Mouse (Mus musculus): Measurements from ENCODE around the gene Gm9970. TPM values are rescaled to one million over a fixed set of nuclear protein-coding genes. Genes with fewer than 3 reads are reported as not detected.
A peak's percentile ranks its signal among the peaks of the same experiment; 100 is the strongest.

Gene Gm9970
- polyA plus RNA-seq, 1 experiment from 2014 or later, result not detected

DNA sequence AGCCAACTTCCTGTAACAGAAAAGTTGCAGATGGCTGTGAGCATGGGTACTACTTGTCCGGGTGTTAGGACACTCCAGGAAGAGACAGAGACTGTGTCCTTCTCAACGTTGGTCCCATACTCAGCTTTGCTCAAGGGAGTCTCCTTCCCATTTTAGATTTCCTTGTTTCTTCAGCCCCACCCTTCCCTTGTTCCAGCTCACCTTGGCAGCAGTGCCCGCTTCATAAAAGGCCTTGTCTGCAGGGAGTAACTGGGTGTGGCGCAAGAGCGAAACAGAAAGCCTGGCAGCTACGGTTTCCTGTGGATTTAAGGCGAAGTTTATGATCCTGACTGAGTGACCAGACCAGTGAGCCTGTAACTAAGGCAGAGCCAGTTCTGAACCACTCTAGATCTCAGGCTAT is 13.4 kb upstream of the Gm9970 start:
- Histone ChIP-seq H3K4me1 (replicated peaks) (peaks cover 16% of the 10 kb centered on the region), H3K27me3 (replicated peaks) (no peaks in the 10 kb centered on the region), H3K9me3 (no peaks in the 10 kb centered on the region), H3K4me2 (replicated peaks) (peak overlapping the region; percentile 59), H3K36me3 (peaks cover 29% of the 10 kb centered on the region), H3K4me3 (replicated peaks) (no peak overlapping the region), H3K27ac (peak overlapping the region; percentile 56), H3K9ac (no peak overlapping the region)
- peak; percentile 52 for ATAC-seq
- WGBS, result 55% methylated on average over 7 of the region's 7 CpGs

GRCm38 (mm10) chr5:31253806-31254205 is 12.8 kb upstream of the Gm9970 start:
- 93% methylated on average over 8 of the region's 8 CpGs for WGBS
- Histone ChIP-seq H3K4me3 (replicated peaks) (no peak overlapping the region), H3K4me1 (replicated peaks) (peaks cover 16% of the 10 kb centered on the region), H3K9ac (no peak overlapping the region), H3K4me2 (replicated peaks) (peak overlapping the region; percentile 59), H3K27ac (peak overlapping the region; percentile 41), H3K36me3 (peaks cover 26% of the 10 kb centered on the region), H3K9me3 (no peaks in the 10 kb centered on the region), H3K27me3 (replicated peaks) (no peaks in the 10 kb centered on the region)
- no peak for ATAC-seq

- H3K36me3 ChIP-seq, result peaks cover 32% of the 10 kb centered on the region
- WGBS, result 65% methylated on average over 16 of the region's 16 CpGs
- peak overlapping the region; percentile 86; the same call in 1 of the 2 replicates for H3K27ac ChIP-seq
- peak overlapping the region; percentile 44 for H3K4me3 ChIP-seq (replicated peaks)
- peak overlapping the region; percentile 59 for H3K4me2 ChIP-seq (replicated peaks)
- H3K4me1 ChIP-seq (replicated peaks), result peaks cover 16% of the 10 kb centered on the region
- H3K27me3 ChIP-seq (replicated peaks), result no peaks in the 10 kb centered on the region
- H3K9ac ChIP-seq, result peak overlapping the region; percentile 44
- H3K9me3 ChIP-seq, result no peaks in the 10 kb centered on the region
- ATAC-seq, result no peak
Measured at GRCm38 (mm10) chr5:31252795-31253545, 11.9 kb upstream of the Gm9970 start.

- Histone ChIP-seq H3K4me1 (replicated peaks) (peaks cover 16% of the 10 kb centered on the region), H3K27ac (peak overlapping the region; percentile 86), H3K9ac (peak overlapping the region; percentile 44), H3K9me3 (no peaks in the 10 kb centered on the region), H3K27me3 (replicated peaks) (no peaks in the 10 kb centered on the region), H3K4me2 (replicated peaks) (peak overlapping the region; percentile 59), H3K36me3 (peaks cover 35% of the 10 kb centered on the region), H3K4me3 (replicated peaks) (peak overlapping the region; percentile 44)
- WGBS, result 45% methylated on average over 10 of the region's 10 CpGs
- 0 out of 2 replicates have a peak, but pooled peaks have one; percentile 1 for ATAC-seq
Measured at GRCm38 (mm10) chr5:31252151-31252550, 11.1 kb upstream of the Gm9970 start.

DNA sequence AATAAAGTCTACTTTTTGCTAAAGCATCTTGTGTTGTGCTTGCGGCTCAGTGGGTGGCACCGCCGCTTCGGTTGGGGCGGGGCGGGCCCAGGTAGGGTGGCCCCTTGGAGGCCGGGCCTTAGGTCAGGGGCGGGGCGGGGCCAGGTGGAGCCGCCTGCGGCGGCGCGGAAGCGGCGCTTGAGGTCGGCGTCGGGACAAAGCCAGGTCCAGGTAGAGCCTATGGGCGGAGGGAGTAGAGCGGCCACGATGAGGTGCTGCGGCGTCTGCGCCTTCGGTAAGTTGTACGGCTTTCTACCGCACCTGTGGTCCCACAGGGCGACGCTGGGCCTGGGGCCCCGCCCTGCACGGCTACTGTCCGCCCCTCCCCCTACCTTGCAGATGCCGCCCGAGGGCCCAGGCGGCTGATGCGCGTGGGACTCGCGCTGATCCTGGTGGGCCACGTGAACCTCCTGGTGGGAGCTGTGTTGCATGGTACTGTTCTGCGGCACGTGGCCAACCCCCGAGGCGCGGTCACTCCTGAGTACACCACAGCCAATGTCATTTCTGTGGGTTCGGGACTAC is 10.6 kb upstream of the Gm9970 start, which contains the start of gene Krtcap3:
TSS of gene Krtcap3 (plus strand) at position 151 of the 561 bp plus-strand sequence.
- no peaks in the 10 kb centered on the region for H3K9me3 ChIP-seq
- 12% methylated on average over 47 of the region's 47 CpGs for WGBS
- peaks cover 35% of the 10 kb centered on the region for H3K36me3 ChIP-seq
- peak within 1 kb of the TSS; percentile 86 for H3K27ac ChIP-seq
- peak within 1 kb of the TSS; percentile 44 for H3K4me3 ChIP-seq (replicated peaks)
- peak; percentile 93 for ATAC-seq
- H3K4me1 ChIP-seq (replicated peaks), result peaks cover 16% of the 10 kb centered on the region
- peak within 1 kb of the TSS; percentile 59 for H3K4me2 ChIP-seq (replicated peaks)
- H3K27me3 ChIP-seq (replicated peaks), result no peaks in the 10 kb centered on the region
- H3K9ac ChIP-seq, result peak within 1 kb of the TSS; percentile 44

DNA sequence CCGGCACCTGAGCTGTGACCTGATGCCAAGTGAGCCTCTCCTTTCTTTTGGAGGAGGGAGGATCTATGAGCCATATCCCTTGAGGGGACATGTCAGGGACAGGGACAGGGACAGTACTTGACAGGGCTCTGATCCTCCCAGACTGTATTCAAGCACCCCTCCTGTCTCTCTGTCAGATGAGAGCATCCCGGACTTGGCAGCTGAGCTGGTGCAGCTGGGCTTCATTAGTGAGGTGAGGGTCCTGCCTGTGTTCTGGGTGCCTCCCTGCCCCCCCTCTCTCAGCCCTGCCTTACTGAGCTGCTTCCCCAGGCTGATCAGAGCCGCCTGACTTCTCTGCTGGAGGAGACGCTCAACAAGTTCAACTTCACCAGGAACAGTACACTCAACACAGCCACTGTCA is 9.7 kb upstream of the Gm9970 start:
- Histone ChIP-seq H3K4me1 (replicated peaks) (peaks cover 16% of the 10 kb centered on the region), H3K4me2 (replicated peaks) (no peak overlapping the region), H3K27me3 (replicated peaks) (no peaks in the 10 kb centered on the region), H3K9ac (no peak overlapping the region), H3K9me3 (no peaks in the 10 kb centered on the region), H3K36me3 (peaks cover 39% of the 10 kb centered on the region), H3K4me3 (replicated peaks) (no peak overlapping the region), H3K27ac (no peak overlapping the region)
- WGBS, result 52% methylated on average over 4 of the region's 4 CpGs
- no peak for ATAC-seq

GRCm38 (mm10) chr5:31242191-31242590 is 1.2 kb upstream of the Gm9970 start:
- Histone ChIP-seq H3K9ac (peak overlapping the region; percentile 99), H3K36me3 (peaks cover 24% of the 10 kb centered on the region), H3K4me1 (replicated peaks) (0 out of 2 replicates have a peak, but pooled peaks cover 7% of the 10 kb centered on the region), H3K27me3 (replicated peaks) (no peaks in the 10 kb centered on the region), H3K4me2 (replicated peaks) (peak overlapping the region; percentile 80), H3K9me3 (no peaks in the 10 kb centered on the region), H3K27ac (no peak overlapping the region), H3K4me3 (replicated peaks) (peak overlapping the region; percentile 99)
- ATAC-seq, result no peak
- 21% methylated on average over 10 of the region's 10 CpGs for WGBS

DNA sequence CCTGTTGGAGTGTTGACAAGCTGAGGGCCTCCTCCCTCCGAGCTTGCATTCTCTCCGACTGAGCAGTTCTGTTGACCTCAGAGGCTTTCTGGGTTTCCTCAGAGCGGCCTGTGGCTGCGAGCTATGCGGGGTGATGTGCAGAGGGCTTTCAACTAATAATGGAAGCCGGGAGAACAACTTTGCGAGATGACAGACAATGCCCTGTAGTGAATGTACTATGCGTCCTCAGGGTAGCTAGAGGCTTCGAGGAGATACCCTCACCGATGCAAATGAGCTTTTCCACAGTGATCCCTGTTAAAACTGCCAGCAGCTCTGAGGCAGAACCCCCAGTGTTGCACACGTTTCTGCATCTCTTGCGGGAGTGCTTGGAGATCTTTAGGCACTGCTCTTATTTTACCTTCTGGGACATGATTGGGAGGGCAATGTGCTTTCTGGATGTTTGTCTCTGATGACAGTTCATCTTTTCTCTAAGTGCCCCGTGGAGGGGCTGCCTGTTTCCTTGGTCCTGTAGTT is 546 bp upstream of the Gm9970 start:
- H3K4me1 ChIP-seq (replicated peaks), result 0 out of 2 replicates have a peak, but pooled peaks cover 7% of the 10 kb centered on the region
- peaks cover 24% of the 10 kb centered on the region for H3K36me3 ChIP-seq
- no peak for ATAC-seq
- no peaks in the 10 kb centered on the region for H3K9me3 ChIP-seq
- H3K4me2 ChIP-seq (replicated peaks), result peak overlapping the region; percentile 80
- peak overlapping the region; percentile 99 for H3K4me3 ChIP-seq (replicated peaks)
- no peaks in the 10 kb centered on the region for H3K27me3 ChIP-seq (replicated peaks)
- peak overlapping the region; percentile 99 for H3K27ac ChIP-seq
- under 1% methylated on average over 13 of the region's 13 CpGs for WGBS
- H3K9ac ChIP-seq, result peak overlapping the region; percentile 99

GRCm38 (mm10) chr5:31226641-31227040 is 14.4 kb downstream of the Gm9970 start:
- Histone ChIP-seq H3K4me2 (replicated peaks) (no peak overlapping the region), H3K4me3 (replicated peaks) (no peak overlapping the region), H3K36me3 (no peaks in the 10 kb centered on the region), H3K27me3 (replicated peaks) (no peaks in the 10 kb centered on the region), H3K27ac (no peak overlapping the region), H3K4me1 (replicated peaks) (no peaks in the 10 kb centered on the region), H3K9ac (no peak overlapping the region), H3K9me3 (no peaks in the 10 kb centered on the region)
- 77% methylated on average over 1 of the region's 1 CpGs for WGBS
- no peak for ATAC-seq

DNA sequence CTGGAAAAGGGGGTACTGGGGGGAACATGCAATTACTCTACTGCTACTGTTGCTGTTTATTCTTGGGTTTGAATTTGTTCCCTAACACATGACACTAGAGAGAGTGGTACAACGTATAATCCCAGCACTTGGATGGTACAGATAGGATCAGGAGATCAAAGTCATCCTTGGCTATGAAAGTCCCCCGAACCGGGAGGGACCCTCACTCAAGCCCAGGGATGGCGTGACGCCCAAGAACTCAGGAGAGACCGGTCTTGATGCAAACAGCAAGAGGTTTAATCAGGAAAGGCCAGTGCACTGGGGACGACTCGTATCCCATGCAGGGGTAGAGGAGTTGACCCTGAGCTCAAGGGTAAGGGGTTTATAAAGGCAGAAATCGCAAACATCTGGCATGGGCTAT is 18.3 kb downstream of the Gm9970 start:
- Histone ChIP-seq H3K9ac (no peak overlapping the region), H3K9me3 (no peaks in the 10 kb centered on the region), H3K4me3 (replicated peaks) (no peak overlapping the region), H3K4me1 (replicated peaks) (peaks cover 4% of the 10 kb centered on the region; the same call in 1 of the 2 replicates), H3K4me2 (replicated peaks) (no peak overlapping the region), H3K36me3 (no peaks in the 10 kb centered on the region), H3K27ac (no peak overlapping the region), H3K27me3 (replicated peaks) (no peaks in the 10 kb centered on the region)
- no peak for ATAC-seq
- 94% methylated on average over 9 of the region's 9 CpGs for WGBS

DNA sequence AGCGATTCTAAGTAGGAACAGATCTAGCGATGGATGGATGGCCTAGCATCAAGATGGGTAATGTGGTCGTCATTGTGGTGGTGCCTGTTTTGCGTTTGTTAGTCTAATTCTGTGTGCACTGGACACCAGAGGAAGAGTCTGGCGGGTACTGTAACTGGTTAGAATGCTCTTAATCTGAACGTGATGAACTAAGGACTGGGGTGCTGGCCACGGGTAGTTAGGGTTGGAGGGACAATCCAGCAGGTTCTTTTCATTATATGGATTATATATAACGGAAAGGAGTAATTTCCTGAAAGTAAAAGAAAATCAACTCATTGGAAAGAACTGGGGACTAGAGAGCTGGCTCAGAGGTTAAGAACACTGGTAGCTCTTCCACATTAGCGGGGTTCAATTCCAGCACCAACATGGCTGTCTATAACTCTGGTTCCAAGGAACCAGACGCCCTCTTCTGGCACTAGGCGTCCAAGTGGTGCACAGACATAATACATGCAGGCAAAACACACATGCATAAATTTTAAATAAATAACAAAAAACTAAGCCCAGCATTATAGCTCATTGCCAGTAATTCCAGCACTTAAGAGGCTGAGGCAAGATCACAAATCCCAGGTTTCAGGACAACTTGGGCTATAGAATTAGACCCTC is 19.6 kb downstream of the Gm9970 start:
- 11% methylated on average over 11 of the region's 11 CpGs for WGBS

More for the DNA sequence above, 19.6 kb downstream of the Gm9970 start:
- H3K4me3 ChIP-seq (replicated peaks), result peak overlapping the region; percentile 94
- no peaks in the 10 kb centered on the region for H3K36me3 ChIP-seq
- peak overlapping the region; percentile 79 for H3K4me2 ChIP-seq (replicated peaks)
- peaks cover 4% of the 10 kb centered on the region; the same call in 1 of the 2 replicates for H3K4me1 ChIP-seq (replicated peaks)
- peak overlapping the region; percentile 74 for H3K9ac ChIP-seq
- no peak for ATAC-seq
- H3K9me3 ChIP-seq, result no peaks in the 10 kb centered on the region
- peak overlapping the region; percentile 84 for H3K27ac ChIP-seq
- no peaks in the 10 kb centered on the region for H3K27me3 ChIP-seq (replicated peaks)

Data from intestine, embryonic 15.5 days (tissue).